Mouse (Mus musculus): ENCODE results near the gene Tecr. TPM values are rescaled to one million over a fixed set of nuclear protein-coding genes. Genes with fewer than 3 reads are reported as not detected.
A peak's percentile ranks its signal among the peaks of the same experiment; 100 is the strongest.

Gene Tecr
- total and polyA plus RNA-seq, 2 experiments = 108 to 677 TPM

GRCm38 (mm10) chr8:83616625-83617024 is 8.9 kb upstream of the Tecr start:
- TF ChIP-seq CTCF (IDR thresholded peaks at IDR 0.05; ENCODE audit: low read depth, low read length) = no peak
- no peak for TF ChIP-seq POLR2A (IDR thresholded peaks at IDR 0.05; ENCODE audit: extremely low read depth, insufficient read depth, low read length)
- DNase-seq (ENCODE audit: extremely low read depth, low read depth, low spot score) = no peak
- peaks cover 9% of the 10 kb centered on the region; the same call in 1 of the 2 replicates for H3K36me3 ChIP-seq (ENCODE audit: control insufficient read depth, insufficient read depth, low read length)

DNA sequence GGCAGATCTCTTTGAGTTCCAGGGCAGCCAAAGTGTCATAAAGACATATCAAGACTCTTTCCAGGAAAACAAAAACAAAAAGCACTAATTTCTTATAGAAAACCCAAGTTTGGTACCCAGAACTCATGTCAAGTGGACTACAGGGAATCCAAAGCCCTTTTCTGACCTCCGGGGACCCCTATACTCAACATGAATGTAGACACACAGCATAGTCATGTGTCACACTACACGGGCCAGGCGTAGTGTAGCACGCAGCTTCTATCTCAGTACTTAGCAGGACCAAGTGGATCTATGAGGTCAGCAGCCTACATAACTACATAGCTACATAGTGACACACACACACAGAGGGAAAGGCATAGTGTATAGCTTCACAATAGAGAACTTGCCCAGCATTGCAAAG is 5.9 kb upstream of the Tecr start:
- peaks cover 10% of the 10 kb centered on the region for H3K4me1 ChIP-seq (ENCODE audit: control insufficient read depth, insufficient read depth, low read length)
- H3K79me2 ChIP-seq (ENCODE audit: control insufficient read depth, insufficient read depth, low read length) = peaks cover 8% of the 10 kb centered on the region; the same call in 1 of the 2 replicates
- H3K9ac ChIP-seq (ENCODE audit: low read depth, low read length) = no peak overlapping the region
- DNase-seq (ENCODE audit: extremely low read depth, low read depth, low spot score) = no peak
- H3K27ac ChIP-seq (replicated peaks; ENCODE audit: insufficient read depth, low read depth, low read length) = no peak overlapping the region
- no peak for TF ChIP-seq CTCF (IDR thresholded peaks at IDR 0.05; ENCODE audit: low read depth, low read length)
- TF ChIP-seq POLR2A (IDR thresholded peaks at IDR 0.05; ENCODE audit: extremely low read depth, insufficient read depth, low read length) = no peak
- H3K36me3 ChIP-seq (ENCODE audit: control insufficient read depth, insufficient read depth, low read length) = peaks cover 21% of the 10 kb centered on the region
- no peaks in the 10 kb centered on the region for H3K27me3 ChIP-seq (ENCODE audit: control insufficient read depth, insufficient read depth, low read length)
- WGBS = 96% methylated on average over 4 of the region's 4 CpGs
- H3K4me3 ChIP-seq (ENCODE audit: insufficient read depth, low read depth, low read length) = no peak overlapping the region

More at GRCm38 (mm10) chr8:83616625-83617024, 8.9 kb upstream of the Tecr start:
- H3K27me3 ChIP-seq (ENCODE audit: control insufficient read depth, insufficient read depth, low read length) = no peaks in the 10 kb centered on the region
- H3K4me1 ChIP-seq (ENCODE audit: control insufficient read depth, insufficient read depth, low read length) = no peaks in the 10 kb centered on the region
- H3K4me3 ChIP-seq (ENCODE audit: insufficient read depth, low read depth, low read length) = no peak overlapping the region
- no peak overlapping the region for H3K9ac ChIP-seq (ENCODE audit: low read depth, low read length)
- H3K27ac ChIP-seq (replicated peaks; ENCODE audit: insufficient read depth, low read depth, low read length) = no peak overlapping the region
- H3K79me2 ChIP-seq (ENCODE audit: control insufficient read depth, insufficient read depth, low read length) = no peaks in the 10 kb centered on the region

DNA sequence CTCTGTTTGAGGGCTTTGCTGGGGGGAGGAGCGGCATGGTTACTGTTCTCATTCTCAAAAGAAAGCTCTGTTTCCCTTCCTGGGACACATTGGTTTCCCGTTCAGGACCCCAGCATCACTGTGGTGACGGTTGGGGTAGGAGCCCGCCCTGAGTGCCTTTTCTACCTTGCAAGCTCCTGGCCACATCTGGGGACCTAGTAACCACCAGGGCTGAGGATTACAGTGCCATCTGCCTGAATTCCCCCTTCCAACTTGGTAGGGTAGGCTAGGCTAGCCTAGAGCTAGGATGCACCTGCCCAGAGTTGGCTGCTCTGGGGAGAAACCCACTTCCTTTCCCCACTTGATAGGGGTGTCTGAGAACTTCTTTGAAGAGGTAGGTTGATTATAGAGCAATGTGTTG is 4.2 kb upstream of the Tecr start:
- peaks cover 21% of the 10 kb centered on the region for H3K36me3 ChIP-seq (ENCODE audit: control insufficient read depth, insufficient read depth, low read length)
- 95% methylated on average over 4 of the region's 4 CpGs for WGBS

GRCm38 (mm10) chr8:83609547-83610180 is 1.9 kb upstream of the Tecr start:
- Histone ChIP-seq H3K9ac (ENCODE audit: low read depth, low read length) (no peak overlapping the region), H3K4me1 (ENCODE audit: control insufficient read depth, insufficient read depth, low read length) (peaks cover 13% of the 10 kb centered on the region), H3K36me3 (ENCODE audit: control insufficient read depth, insufficient read depth, low read length) (peaks cover 21% of the 10 kb centered on the region), H3K4me3 (ENCODE audit: insufficient read depth, low read depth, low read length) (no peak overlapping the region), H3K79me2 (ENCODE audit: control insufficient read depth, insufficient read depth, low read length) (peaks cover 8% of the 10 kb centered on the region; the same call in 1 of the 2 replicates), H3K27ac (replicated peaks; ENCODE audit: insufficient read depth, low read depth, low read length) (no peak overlapping the region), H3K27me3 (ENCODE audit: control insufficient read depth, insufficient read depth, low read length) (no peaks in the 10 kb centered on the region)
- TF ChIP-seq CTCF (IDR thresholded peaks at IDR 0.05; ENCODE audit: low read depth, low read length) (no peak), POLR2A (IDR thresholded peaks at IDR 0.05; ENCODE audit: extremely low read depth, insufficient read depth, low read length) (no peak)
- WGBS = 90% methylated on average over 10 of the region's 10 CpGs
- DNase-seq (ENCODE audit: extremely low read depth, low read depth, low spot score) = peak; percentile 13

More for the DNA sequence above, 4.2 kb upstream of the Tecr start:
- DNase-seq (ENCODE audit: extremely low read depth, low read depth, low spot score) = no peak
- Histone ChIP-seq H3K27me3 (ENCODE audit: control insufficient read depth, insufficient read depth, low read length) (no peaks in the 10 kb centered on the region), H3K9ac (ENCODE audit: low read depth, low read length) (no peak overlapping the region), H3K27ac (replicated peaks; ENCODE audit: insufficient read depth, low read depth, low read length) (no peak overlapping the region), H3K4me1 (ENCODE audit: control insufficient read depth, insufficient read depth, low read length) (peaks cover 13% of the 10 kb centered on the region), H3K4me3 (ENCODE audit: insufficient read depth, low read depth, low read length) (no peak overlapping the region), H3K79me2 (ENCODE audit: control insufficient read depth, insufficient read depth, low read length) (peaks cover 8% of the 10 kb centered on the region; the same call in 1 of the 2 replicates)
- TF ChIP-seq POLR2A (IDR thresholded peaks at IDR 0.05; ENCODE audit: extremely low read depth, insufficient read depth, low read length) (no peak), CTCF (IDR thresholded peaks at IDR 0.05; ENCODE audit: low read depth, low read length) (no peak)

- Histone ChIP-seq H3K36me3 (ENCODE audit: control insufficient read depth, insufficient read depth, low read length) (peaks cover 21% of the 10 kb centered on the region), H3K27ac (replicated peaks; ENCODE audit: insufficient read depth, low read depth, low read length) (no peak overlapping the region), H3K4me1 (ENCODE audit: control insufficient read depth, insufficient read depth, low read length) (peaks cover 13% of the 10 kb centered on the region), H3K79me2 (ENCODE audit: control insufficient read depth, insufficient read depth, low read length) (peaks cover 8% of the 10 kb centered on the region; the same call in 1 of the 2 replicates), H3K9ac (ENCODE audit: low read depth, low read length) (peak overlapping the region; percentile 15; the same call in 1 of the 2 replicates), H3K4me3 (ENCODE audit: insufficient read depth, low read depth, low read length) (peak overlapping the region; percentile 89), H3K27me3 (ENCODE audit: control insufficient read depth, insufficient read depth, low read length) (no peaks in the 10 kb centered on the region)
- 18% methylated on average over 9 of the region's 9 CpGs for WGBS
- TF ChIP-seq CTCF (IDR thresholded peaks at IDR 0.05; ENCODE audit: low read depth, low read length) (no peak), POLR2A (IDR thresholded peaks at IDR 0.05; ENCODE audit: extremely low read depth, insufficient read depth, low read length) (no peak)
- no peak for DNase-seq (ENCODE audit: extremely low read depth, low read depth, low spot score)
Observed at GRCm38 (mm10) chr8:83609086-83609485, 1.3 kb upstream of the Tecr start.

DNA sequence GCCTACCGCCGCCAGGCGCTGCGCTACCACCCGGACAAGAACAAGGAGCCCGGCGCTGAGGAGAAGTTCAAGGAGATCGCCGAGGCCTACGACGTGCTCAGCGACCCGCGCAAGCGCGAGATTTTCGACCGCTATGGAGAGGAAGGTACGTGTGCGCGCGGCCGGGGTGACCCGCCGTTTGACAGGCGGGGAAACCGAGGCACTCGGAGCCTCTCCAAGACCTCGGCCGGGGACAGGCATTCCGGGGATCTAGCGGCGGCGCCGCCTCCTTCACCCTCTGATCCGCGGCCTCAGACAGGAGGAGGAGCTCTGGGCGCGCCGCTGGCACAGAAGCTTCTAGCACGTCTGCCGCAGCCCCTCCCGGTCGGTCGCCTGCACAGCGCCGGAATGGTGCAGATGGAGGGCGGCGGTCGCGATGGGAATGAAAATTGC is 643 bp upstream of the Tecr start:
- H3K27me3 ChIP-seq (ENCODE audit: control insufficient read depth, insufficient read depth, low read length) = no peaks in the 10 kb centered on the region
- H3K36me3 ChIP-seq (ENCODE audit: control insufficient read depth, insufficient read depth, low read length) = peaks cover 21% of the 10 kb centered on the region
- peak overlapping the region; percentile 89 for H3K4me3 ChIP-seq (ENCODE audit: insufficient read depth, low read depth, low read length)
- WGBS = under 1% methylated on average over 51 of the region's 51 CpGs
- peak overlapping the region; percentile 90 for H3K27ac ChIP-seq (replicated peaks; ENCODE audit: insufficient read depth, low read depth, low read length)
- H3K79me2 ChIP-seq (ENCODE audit: control insufficient read depth, insufficient read depth, low read length) = peaks cover 8% of the 10 kb centered on the region; the same call in 1 of the 2 replicates
- peak overlapping the region; percentile 95 for H3K9ac ChIP-seq (ENCODE audit: low read depth, low read length)
- H3K4me1 ChIP-seq (ENCODE audit: control insufficient read depth, insufficient read depth, low read length) = peaks cover 13% of the 10 kb centered on the region
- peak; percentile 59 for DNase-seq (ENCODE audit: extremely low read depth, low read depth, low spot score)
- TF ChIP-seq POLR2A (IDR thresholded peaks at IDR 0.05; ENCODE audit: extremely low read depth, insufficient read depth, low read length) (no peak), CTCF (IDR thresholded peaks at IDR 0.05; ENCODE audit: low read depth, low read length) (no peak)
